In the genomic region with DNA sequence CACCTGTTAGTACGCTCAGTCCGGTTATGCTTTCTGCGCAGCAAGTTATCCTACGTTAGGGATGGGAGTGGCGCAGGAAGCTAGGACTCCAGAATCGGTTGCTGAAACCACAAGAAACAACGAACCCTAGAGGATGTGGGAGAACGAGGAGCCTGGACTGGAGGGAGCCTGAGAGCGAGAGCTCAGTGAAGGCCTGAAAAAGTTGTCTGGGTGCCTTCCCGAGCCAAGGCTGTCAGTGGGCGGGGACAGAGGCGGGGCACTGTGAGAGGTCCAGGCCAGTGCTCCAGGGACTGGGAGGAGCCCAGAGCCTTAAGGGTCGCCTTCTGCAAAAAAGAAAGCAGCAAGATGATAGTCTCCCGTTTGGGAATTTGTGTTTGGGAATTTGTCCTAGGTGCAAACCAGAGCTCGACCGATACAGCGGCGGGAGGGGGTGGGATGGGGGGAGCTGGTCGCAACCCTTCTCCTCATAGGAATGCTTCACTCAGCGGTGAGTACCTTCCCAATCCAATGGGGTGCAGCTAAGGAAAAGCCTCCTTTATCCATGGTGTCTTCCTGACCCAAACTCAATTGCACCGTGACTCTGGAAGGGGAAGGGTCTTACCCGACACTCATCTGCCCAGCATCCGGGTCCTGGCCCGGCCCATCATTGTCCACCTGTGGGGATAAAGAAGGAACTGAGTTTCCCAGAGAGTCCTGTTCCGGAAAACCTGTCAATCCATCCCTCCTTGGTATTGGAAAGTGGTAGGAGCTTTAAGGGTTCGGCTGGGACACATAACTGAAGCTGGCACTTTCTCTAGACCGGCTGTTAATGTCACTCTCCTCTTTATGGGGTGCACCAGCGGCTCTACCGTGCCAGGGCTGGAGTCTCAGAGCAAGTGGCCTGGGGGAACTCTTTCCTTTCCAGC, we compare ENCODE assay signal across 8 mouse cellular contexts.
DNase-seq lines count a peak whose midpoint lies in the region; ATAC-seq lines count a peak whose summit lies in the region.

No protein-coding gene starts in this region.

- no peak overlapping the region for H3K9ac ChIP-seq in lung, embryonic 15.5 days

- no peak overlapping the region for H3K27ac ChIP-seq in heart, embryonic 10.5 days
- H3K27ac ChIP-seq in lung, embryonic 15.5 days, result no peak overlapping the region

- DNase-seq in adrenal gland, adult (ENCODE audit: inconsistent age in 2 of 2, low spot score in 1 of 2), result peak; percentile 73 to 88
- DNase-seq in embryo, embryonic 9.5 days (ENCODE audit: extremely low spot score), result peak; percentile 70
- DNase-seq in heart, embryonic 10.5 days (ENCODE audit: low spot score), result peak; percentile 79
- peak; percentile 30 to 64 for DNase-seq in kidney, adult 8-10 months
- DNase-seq in retina, embryonic 14.5 days (ENCODE audit: low spot score), result peak; percentile 73
- no peak for DNase-seq in frontal cortex, postnatal 25 days (ENCODE audit: low spot score in 2 of 2)

- peaks cover 5% of the 10 kb centered on the region; the same call in 1 of the 2 replicates for H3K4me1 ChIP-seq in heart, embryonic 10.5 days
- H3K4me1 ChIP-seq in lung, embryonic 15.5 days, result 0 out of 2 replicates have a peak, but pooled peaks cover 2% of the 10 kb centered on the region

- WGBS in heart, embryonic 10.5 days, result 7% methylated on average over 29 of the region's 29 CpGs
- 4% methylated on average over 29 of the region's 29 CpGs for WGBS in lung, embryonic 15.5 days

- H3K4me2 ChIP-seq in lung, embryonic 15.5 days, result peak overlapping the region; percentile 54

- peak overlapping the region; percentile 57 for H3K4me3 ChIP-seq in heart, embryonic 10.5 days
- peak overlapping the region; percentile 28 for H3K4me3 ChIP-seq in lung, embryonic 15.5 days

- H3K9me3 ChIP-seq in heart, embryonic 10.5 days, result 0 out of 2 replicates have a peak, but pooled peaks cover under 1% of the 10 kb centered on the region
- H3K9me3 ChIP-seq in lung, embryonic 15.5 days, result no peaks in the 10 kb centered on the region

- peak; percentile 87 for ATAC-seq in lung, embryonic 15.5 days (ENCODE audit: borderline replicate concordance, extremely low read depth, low FRiP score, low TSS enrichment)
- no peak for ATAC-seq in cerebellum, adult (ENCODE audit: insufficient number of reproducible peaks, low FRiP score, low TSS enrichment)

- peaks cover 12% of the 10 kb centered on the region; the same call in 1 of the 2 replicates for H3K27me3 ChIP-seq in heart, embryonic 10.5 days (ENCODE audit: insufficient read depth, poor library complexity, severe bottlenecking)
- H3K27me3 ChIP-seq in lung, embryonic 15.5 days, result no peaks in the 10 kb centered on the region

- no peaks in the 10 kb centered on the region for H3K36me3 ChIP-seq in heart, embryonic 10.5 days
- H3K36me3 ChIP-seq in lung, embryonic 15.5 days, result no peaks in the 10 kb centered on the region

Comparison
In these comparisons a context has a peak if more than half of its experiments do, and no peak if none do; other contexts are left out.
1. DNase-seq: peak in adrenal gland, adult (2 of 2), embryo, embryonic 9.5 days (single experiment), heart, embryonic 10.5 days (single experiment), kidney, adult 8-10 months (2 of 2) and retina, embryonic 14.5 days (single experiment); none in frontal cortex, postnatal 25 days (0 of 2).